Mouse (Mus musculus): ENCODE data around the gene Ank2.
A peak's percentile ranks its signal among the peaks of the same experiment; 100 is the strongest.

Gene Ank2

DNA sequence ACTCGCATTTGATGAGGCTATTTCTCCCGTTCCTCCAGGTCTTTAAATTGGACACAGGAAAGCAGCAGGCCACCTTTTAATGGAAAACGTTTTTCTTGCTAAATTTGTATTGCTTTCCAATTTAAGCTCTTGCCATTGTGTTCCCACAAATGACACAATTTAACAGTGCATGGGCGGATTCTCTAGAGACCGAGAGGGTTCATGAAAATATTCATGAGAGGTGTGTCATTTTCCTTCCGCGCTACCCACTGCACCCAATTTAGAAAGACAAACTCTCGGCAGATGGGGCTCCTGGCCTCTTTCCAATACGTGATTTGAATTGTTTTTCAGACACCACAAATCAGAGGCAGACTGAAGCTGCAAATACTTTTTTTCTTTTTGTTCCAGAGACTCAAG is 205.7 kb downstream of the Ank2 start:
- DNase-seq (ENCODE audit: low spot score), result no peak

DNA sequence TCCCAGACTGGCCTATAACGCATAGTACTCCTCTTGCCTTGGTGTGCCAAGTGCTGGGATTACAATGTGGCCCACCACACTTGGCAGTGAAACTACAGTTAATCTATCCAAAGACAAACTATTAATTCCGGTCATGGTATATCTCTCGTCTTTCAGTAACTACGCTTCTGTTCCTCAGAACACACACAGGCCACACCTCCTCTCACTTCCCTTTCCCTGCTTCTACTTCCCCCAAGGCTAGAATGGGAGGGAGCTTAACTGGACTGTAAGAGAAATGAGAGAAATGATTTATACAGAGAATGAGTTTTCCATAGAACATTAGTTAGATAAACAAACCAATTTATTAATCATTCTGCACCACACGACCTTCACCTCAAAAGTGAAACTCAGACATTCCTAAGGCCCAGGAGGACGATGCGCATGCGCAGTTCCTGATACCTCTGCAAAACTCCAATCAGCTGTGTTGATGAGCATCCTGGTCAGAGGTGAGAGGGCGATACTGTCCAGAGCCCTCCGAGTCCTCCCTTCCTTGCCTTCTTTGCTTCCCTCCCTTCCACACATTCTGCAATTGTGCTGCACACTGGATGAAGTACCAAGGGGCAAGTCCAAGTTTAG is 206.2 kb downstream of the Ank2 start:
- DNase-seq (ENCODE audit: low spot score), result no peak

DNA sequence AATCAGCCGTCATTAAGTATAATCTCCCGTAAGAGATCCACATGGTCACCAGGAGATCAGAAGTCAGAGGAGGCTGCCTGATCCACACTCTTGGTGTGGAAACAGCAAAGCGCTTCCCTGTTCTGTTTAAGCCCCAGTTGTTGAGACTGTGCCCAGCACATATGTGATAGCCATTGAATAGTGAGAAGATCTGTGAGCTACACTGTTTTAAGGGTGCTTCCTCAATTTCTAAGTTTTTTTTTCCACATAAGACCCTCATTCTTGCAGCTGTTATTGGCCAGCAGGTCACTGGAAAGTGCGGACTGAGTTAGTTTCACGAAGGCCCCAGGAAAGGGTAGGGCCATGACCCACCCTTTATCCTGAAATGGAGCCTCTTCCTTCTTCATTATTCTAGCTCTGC is 216.9 kb downstream of the Ank2 start:
- no peak for DNase-seq (ENCODE audit: low spot score)

DNA sequence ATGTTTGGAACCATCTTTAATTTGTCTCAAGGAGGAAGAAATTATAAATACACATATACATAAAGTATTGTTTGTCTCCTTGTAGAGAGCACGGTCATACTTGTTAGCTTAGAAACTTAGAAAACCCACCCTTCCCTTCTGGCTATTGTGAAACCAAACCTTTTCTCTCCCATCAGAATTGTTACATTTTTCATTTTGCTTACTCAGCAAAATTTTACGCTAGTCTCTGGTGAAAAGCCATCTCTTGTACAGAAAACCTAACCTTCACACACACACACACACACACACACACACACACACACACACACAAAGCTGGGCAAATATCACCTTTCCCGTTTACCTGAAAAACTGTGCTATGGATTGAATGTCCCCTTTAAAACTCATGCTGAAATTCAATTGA is 217.8 kb downstream of the Ank2 start:
- no peak for DNase-seq (ENCODE audit: low spot score)

DNA sequence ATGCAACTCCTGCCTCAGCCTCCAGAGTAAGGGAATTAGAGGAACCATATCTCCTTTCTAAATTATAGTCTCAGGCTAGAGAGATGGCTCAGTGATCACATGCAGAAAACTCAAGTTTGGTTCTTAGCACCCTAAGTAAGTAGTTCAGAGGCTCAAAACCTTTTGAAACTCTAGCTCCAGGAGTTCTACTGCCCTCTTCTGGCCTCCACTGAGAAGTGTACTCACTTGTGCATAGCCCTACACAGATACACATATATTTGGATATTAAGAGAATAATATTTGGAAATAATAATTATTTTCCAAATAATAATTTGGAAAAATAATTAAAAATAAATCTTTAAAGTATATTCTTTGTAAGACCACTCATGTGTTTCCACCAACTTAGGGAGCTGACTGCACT is 218.8 kb downstream of the Ank2 start:
- DNase-seq (ENCODE audit: low spot score), result no peak

DNA sequence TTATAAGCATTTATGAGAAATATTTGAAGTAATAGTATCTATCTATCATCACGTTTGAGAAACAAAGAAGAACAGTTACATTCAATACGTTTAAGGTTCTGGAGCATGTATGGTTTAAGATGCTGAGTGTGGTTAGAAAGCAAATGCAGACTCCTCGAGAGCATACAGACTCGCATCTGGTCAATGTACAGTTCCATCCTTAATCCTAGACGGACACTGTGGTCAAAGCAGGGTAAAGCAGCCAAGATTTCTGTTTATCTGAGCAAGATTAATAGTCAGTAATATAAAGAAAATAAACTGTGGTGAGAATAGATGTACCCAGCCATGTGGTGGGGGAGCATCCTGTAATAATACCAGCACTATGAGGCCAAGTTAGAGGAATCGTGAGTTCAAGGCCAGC is 223.2 kb downstream of the Ank2 start:
- no peak for DNase-seq (ENCODE audit: low spot score)

DNA sequence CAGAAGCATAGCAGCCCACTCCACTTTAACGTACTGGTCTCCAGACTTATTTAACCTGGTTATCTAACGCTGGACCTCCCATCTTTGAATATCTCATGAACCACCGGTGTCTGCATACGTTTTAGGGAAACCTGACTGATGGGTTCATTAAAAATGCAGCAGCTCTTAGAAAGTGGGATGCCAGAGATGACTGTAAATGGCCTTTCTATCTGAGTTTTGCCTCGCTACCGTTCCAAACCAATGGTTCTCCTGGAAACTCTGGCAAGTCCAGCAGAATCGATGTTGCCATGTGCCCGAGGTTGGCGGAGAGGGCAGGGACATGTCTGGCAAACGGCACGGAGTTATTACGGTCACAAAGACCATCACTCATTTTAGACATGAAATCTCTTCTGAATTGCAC is 226.3 kb downstream of the Ank2 start:
- no peak for DNase-seq (ENCODE audit: low spot score)

DNA sequence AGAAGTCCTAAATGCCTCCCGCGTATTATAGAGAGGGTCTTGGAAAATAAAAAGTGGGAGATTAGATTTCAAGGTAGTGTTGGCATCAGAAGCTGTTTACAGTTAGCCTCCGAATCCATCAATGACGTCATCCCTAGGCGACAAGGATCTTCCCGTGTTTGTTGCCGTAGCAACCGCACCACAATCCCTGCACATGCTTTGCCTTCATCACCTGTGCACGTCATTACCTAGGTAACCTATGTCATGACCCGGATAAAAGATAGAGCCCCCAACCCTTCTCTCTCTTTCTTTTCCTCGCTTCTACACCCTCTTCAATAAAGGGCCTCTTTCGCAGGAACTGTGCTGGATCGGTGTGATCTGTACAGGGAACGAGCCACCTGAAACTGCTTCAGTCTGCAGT is 229.5 kb downstream of the Ank2 start:
- no peak for DNase-seq (ENCODE audit: low spot score)

DNA sequence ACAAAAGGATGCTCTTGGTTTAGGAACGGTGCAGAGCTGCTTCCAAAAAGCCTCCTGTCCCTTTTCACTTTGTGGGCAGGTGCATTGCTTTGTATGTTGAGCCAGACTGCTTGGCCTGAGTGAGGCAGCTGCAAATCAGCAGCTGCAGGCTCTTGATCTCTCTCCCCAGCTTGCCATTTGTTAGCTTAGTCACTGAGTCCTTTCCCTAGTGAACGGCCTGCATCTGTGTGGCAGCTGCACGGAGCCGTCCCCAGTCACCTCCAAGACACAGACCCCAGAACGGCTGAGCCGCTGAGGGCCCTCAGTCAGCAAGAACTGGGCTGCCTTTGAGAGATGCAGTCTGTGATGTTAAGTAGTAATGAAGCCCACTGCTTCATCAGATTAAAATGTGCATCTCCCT is 231.3 kb downstream of the Ank2 start:
- no peak for DNase-seq (ENCODE audit: low spot score)

DNA sequence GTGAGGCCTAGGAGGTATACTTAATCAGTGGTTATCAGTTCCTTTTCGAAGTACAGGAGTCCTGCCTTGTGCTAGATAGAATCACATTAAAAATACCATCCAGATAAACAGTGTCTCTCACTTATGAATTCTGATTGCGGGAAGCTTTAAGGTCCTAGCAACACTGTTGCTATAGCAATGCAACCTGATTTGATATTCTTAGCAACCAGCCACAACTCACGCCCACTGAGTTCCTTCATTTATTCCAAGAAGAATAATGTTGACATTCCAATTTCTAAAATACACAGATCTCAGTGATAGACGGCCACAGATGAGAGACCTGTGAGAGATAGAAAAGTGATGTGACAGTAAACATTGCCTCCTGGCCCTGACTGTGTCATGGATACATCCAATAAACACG is 233.4 kb downstream of the Ank2 start:
- DNase-seq (ENCODE audit: low spot score), result no peak

DNA sequence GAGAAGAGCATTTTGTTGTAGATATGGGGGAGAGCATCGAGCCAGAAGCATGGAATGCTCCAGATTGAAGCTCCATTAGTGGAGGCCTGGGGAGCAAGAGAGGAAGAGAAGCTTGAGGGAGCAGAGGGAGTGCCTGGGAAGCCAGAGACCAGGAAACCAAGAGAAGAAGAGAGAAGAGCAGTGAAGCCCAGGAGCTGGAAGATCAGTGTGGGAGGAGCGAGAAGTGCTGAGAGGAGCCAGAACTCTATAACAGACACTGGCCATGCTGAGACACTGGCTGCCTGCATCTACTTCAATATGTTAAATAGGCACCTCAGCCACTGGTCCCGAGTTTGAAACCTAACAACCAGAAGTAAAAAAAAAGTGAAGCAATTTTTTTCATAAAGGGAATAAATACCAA is 234.0 kb downstream of the Ank2 start:
- no peak for DNase-seq (ENCODE audit: low spot score)

DNA sequence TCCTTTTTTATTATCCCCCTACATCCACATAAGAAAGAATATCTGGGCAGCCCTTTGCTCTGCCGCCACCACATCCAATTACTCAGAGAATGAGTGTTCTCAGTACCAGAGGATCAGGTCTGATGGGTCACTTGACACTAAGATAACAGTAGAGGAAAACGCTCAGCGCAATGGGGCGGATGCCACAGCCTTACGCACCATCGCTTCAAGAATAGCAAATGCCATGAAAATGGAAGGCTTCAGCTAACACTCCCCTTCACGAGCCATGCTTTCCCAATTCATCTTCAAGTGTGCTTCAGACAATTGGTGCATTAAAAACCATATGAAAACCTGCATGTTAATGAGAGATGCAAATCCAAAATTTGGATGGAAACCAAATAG is 238.4 kb downstream of the Ank2 start:
- DNase-seq (ENCODE audit: low spot score), result no peak

DNA sequence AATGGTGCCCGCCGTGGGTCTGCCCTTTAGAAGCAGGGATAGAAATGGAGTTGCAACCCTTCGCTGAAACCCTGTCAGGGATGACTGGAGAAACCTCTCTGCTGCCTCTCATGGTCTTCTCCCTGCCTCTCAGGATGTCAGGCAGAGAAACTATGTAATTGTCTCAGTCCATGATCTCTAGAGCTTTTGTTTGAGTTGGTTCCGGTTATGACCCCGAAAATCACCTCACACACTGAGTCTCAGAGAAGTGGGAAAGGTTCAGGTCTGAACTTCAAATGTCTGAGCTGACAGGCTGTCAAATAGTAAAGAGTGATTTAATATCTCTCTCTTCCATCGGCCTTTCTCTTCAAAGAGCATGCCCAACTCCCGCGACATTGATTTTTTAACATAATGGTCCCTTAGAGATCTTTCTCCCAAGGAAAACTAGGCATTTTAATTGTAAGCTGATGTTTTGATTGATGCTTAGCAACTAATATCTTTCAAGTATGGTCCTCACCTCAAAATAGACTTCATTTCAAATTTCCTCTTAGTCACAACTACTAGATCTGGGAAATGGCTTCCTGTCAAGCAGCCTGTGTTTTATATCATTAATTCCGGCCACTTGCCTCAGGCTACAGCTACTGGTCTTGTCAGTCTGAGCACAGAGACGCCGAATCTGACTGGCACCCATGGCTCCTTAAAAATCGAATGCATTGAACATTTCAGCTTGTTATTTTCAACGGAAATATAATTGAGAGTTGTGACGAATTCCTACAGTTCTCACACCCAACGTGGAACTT is 239.0 kb downstream of the Ank2 start:
- no peak for DNase-seq (ENCODE audit: low spot score)

DNA sequence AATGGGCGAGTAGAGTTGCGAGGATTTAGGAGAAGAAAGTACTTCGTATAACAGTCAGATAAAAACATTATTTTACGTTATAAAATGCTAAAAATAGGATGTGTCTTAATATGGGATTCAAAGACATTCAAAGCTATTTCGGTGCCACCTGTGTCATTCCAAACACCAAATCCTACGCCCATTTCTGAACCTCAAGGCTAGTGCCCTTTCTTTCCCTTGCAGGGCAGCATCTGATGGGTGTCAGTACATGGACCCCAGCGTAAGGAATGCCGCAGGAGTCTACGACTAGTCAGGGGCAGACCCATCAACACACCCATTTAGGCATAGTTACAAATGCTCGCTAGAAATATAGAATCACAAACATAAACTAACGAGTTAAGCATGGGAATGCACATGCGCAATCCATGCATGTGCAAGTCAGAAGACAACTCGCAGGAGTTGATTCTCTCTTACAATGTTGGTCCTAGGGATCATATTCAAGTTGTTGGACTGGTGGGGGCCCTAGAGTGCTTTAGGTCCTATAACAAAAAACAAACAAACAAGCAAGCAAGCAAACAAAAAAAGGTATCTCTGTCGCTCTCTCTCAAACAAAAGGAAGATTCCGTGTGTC is 240.6 kb downstream of the Ank2 start:
- DNase-seq (ENCODE audit: low spot score), result no peak

DNA sequence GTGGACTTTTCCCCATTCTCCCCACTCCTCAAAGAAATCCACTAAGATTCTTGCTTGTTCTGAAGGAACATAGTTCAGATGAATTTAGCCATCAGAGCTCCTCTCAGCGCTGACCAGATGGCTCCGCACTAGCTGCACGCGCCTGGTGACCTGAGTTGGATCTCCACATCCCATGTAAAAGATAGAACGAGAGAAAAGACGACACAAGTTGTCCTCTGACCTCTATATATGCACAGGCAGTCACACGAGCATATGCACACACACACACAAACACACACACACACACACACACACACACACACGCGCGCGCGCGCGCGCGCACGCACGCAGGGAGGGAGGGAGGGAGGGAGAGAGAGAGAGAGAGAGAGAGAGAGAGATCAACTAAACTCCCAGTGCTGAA is 241.2 kb downstream of the Ank2 start:
- no peak for DNase-seq (ENCODE audit: low spot score)

DNA sequence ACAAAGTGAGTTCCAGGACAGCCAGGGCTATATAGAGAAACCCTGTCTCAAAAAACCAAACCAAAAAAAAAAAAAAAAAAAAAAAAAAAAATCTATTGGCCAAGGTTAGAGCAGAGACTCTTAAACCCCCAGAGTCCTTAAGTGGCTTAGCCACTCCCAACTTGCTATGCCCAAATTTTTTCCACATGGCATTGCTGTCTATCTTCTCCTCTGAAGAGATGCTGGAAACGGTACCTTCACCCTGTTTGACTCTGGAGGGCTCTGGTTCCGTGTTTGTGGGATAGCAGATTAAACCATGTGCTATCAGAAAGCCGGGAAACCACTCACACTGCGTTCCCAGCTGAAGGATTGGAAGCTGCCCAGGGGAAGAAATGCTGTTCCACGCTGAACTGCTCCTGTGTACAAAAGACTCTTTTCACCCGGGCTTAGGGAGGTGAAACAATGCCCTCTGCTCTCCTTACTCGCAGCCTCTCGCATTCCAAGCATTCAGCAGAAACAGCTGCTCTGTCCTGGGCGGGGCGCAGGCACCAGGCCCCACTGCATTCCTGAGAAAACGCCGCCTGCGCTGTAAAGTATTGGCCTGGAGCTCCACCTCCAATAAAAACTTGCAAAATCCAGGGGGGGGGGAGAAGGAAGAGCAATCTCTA is 241.7 kb downstream of the Ank2 start:
- DNase-seq (ENCODE audit: low spot score), result peak; percentile 62

DNA sequence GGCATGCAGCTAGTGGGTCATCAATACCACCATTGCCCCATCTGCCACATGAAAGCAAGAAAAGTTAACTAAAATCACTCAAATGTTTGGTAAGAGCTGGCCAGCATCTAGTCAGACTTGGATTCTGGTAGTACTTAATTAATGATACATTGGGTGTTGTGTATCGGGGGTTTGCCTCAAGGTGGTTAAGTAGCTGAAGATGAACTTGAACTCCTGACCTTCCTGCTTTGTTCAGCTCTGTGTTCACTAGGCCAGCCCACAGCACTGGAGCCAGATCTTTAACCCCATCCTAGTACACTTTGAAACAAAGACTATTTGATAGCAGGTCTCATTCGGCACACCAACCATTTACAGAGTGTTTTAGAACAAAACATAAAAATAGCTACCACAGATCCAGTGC is 242.5 kb downstream of the Ank2 start:
- DNase-seq (ENCODE audit: low spot score), result no peak

DNA sequence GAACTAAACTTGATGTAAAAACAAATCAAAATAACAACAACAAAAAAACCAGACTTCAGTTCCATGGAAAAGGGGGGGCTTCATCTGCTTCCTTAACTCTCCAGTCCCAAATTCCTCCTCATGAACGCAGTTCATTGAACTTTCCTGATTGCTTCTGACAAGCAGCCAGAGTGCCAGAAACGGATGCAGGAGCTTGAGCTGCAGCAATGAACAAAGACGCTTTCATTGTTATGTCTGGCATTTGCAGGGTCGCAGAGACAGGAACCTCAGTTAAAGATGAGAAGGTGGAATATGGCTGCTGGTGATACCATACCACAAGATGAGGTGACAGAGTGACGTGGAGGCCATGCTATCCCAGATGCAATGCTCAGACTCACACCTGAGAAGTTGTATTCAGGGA is 248.2 kb downstream of the Ank2 start:
- DNase-seq (ENCODE audit: low spot score), result no peak

DNA sequence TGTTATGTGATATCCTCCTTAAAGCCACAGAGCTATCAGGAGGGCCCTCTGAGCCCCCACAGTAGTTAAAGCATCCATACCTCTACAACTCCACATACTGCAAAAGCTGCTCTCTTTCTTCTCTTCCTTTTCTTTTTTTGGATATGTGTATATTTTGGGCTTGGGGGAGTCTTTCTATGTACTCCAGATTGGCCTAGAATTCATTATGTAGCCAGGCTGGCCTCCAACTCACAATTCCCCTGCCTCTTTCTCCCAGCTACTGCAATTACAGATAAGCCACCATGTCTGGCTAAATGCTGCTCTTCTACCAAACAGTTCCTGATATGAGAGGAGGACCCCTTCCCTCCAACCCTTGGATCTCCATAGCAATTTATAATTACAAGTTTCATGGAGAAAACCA is 250.5 kb downstream of the Ank2 start:
- DNase-seq (ENCODE audit: low spot score), result no peak

DNA sequence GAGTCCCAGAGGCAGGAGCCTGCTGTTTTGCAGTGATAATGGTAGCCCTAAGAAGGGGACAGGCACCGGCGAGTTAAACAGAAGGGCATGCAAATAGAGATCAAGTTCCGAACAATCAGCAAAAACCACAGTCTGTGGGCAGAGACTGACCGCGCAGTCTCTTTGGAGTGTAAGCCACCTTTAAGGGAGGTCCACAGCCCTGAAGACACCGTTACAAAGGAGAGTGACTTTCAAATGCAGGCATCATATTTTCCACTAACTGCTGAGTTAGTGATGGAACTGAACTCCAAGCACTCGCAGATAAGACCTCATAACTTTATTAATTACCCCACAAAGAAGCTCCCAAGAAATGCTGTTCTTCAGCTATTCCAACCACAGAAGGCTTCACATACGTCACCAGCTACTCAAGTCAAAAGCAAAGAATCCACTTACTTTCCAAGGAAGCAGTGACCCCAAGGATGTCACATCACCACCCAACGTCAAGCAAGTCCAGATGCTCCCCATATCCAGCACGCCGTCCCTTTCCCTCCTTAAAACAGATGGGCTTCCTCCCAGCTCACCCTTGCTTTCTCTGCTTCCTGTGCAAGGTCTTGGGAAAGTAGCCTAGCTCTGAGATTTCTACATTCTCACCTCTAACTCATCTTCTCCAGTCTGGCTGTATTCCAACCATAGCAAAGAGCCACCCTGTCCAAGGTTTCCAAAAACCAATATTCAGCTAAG is 252.0 kb downstream of the Ank2 start:
- DNase-seq (ENCODE audit: low spot score), result no peak

DNA sequence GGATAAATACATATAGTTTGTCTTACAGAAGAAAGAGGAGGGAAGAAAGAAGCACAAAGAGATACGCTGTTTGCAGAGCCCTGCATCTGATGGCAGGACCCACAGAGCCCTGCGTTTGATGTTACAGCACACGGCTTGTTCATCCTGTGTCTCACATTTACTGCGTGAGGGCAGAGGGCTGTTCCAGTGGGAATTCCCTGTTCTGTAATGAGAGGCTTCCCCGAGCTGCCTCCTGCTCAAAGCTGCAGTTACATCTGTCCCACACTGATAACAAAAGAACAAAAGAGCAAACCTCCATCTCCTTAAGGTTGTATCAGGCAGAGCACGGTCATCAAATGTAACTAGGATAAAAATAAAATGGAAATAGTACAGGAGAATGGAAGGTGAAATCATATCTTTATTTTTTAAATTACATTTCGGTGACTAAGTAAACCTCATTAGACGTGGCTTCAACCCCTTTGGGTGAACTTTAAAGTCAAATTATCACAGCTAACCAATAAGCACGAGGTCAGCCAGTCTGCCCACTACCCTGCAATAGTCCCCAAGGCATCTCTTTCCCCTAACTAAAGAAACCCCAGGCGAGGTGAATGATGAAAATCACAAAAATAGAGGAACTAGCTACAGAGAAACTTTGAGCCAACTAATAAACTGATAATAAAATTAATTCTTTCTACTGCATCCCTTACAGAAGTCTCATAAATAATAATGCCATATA is 255.1 kb downstream of the Ank2 start:
- DNase-seq (ENCODE audit: low spot score), result no peak

DNA sequence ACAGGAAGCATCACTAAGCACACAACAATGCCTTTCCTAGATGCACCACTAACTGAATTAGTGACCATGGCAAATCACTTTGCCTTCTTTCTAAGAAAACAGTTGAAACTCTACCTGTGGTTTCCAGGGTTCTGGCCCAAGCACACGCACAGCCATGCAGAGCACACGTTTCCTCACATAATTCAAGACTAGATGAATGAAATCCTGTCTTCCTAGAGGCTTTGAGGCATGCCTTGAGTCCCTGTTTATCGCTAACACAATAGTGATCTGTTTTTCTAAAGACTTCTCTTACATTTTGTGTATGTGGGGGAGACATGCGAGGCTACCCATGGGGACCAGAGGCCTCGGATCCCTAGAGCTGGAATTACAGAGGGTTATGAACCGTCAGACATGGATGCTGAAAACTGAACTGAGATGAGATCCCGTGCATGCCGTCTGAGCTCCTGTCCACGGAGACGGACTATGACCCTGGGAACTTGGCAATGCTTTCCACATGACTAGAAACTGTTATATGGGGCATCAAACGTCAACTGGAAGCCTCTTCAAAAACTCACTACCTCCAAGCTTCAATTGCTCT is 256.8 kb downstream of the Ank2 start:
- no peak for DNase-seq (ENCODE audit: low spot score)
